Mouse (Mus musculus) lung, postnatal 10 days (tissue): ENCODE results near the gene Lgals4.
A peak's percentile ranks its signal among the peaks of the same experiment; 100 is the strongest.

Experiments used
- DNase-seq: peaks from one replicate; pipeline ENCODE4 v3.0.0; 2021

Gene Lgals4

GRCm38 (mm10) chr7:28808957-28809393, 24.7 kb upstream of the Lgals4 start:
- DNase-seq: peak; percentile 97

DNA sequence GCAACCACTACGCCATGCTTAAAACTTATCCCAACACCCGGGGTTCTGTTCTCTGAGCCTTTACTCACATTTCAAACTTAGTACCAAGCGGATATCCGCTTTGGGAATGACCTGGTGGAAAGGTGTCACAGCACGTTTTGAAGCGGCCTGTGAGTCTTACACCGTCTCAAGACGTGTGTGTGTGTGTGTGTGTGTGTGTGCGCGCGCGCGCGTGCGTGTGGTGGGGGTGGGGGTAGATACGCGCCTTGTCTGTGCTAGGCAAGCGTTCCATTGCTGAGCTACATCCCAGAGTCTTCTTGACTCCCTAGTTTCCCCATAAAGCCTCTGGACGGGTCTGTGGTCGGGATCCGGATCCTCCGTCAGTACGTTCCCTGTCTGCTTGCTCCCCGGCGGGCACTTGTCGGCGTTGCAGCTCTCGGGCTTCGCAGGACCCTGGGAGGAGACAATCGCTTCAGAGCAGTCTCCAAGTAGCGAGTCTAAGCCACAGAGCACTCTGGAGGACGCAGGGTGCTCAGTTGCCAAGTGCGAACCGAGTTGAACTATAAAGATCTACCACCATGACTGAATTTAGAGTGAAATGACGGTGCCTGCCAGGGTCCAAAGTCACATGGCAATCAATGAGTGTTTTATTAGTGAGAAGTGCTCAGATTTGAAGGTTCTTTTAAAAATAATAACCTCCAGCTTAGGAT, 24.1 kb upstream of the Lgals4 start:
- DNase-seq: peak; percentile 78

DNA sequence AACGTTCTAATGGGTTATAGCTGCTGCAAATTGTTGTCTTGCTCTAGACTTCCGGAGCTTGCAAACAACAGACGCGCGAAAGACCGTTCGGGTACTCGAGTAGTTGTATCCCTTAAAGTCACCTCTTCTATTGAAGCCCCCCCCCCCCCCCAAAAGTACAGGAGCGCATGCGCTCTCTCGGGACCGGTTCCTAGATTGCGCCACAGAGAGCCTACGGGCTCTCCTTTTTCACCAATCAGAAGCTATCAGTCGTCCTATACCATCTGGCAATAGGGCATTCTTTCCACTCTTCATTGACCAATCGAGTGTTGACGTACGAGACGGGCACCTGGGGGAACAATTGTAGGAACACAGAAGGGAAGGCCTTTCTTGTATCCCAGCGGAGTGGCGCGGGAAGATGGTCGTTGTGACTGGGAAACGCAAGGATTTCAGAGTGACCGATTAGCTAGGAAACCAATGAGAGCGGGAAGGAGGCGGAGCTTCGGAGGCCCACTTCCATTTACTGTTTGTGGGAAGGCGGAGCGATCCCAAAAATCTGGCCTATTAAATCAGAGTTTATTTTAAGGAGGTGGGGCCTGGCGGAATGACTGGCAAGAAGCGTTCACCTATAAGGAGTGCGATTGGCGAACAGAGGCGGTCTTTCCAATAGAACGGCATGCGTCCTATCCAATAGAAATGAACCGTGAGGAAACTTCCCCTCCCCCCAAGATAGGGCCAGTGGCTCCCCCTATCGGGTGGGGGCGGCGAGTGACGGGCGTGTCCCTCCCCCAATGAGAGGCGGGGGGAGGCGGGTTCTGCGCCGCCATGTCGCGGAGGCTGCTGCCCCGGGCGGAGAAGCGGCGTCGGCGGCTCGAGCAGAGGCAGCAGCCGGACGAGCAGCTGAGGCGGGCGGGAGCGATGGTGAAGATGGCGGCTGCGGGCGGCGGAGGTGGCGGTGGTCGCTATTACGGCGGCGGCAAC, 23.3 kb upstream of the Lgals4 start:
- peak; percentile 99 for DNase-seq

- peak; percentile 96 for DNase-seq
Observed at GRCm38 (mm10) chr7:28811228-28811627, 22.4 kb upstream of the Lgals4 start.

DNA sequence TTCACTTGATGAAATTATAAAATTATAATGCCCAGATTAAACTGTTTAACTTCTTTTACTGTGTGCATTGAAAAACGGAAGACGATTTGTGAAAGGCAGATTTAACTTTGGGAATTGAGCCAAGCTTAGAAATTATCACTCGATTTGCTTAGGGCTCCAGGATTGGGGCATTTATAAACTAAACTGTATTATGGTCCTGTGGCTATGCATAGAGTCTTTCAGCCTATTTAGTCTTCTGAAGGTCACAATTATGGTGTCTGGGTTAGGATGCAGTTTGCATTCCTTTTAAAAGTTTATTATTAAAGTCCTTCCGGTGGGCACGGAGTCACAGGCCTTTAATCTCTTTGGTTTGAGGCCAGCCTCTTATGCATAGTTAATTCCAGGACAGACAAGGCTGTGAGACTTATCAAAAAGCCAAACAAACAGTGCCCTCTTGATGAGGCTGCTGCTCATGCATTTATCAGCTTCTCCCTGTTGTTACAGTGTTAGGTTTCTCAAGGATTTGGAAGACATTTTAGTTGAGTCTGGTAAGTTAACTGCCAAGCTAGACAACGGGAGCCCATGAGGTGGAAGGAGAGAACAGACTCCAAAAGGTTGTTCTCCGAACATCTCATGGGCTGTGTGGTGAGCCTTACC, 21.9 kb upstream of the Lgals4 start:
- no peak for DNase-seq

GRCm38 (mm10) chr7:28812436-28812835, 21.2 kb upstream of the Lgals4 start:
- DNase-seq: no peak

DNA sequence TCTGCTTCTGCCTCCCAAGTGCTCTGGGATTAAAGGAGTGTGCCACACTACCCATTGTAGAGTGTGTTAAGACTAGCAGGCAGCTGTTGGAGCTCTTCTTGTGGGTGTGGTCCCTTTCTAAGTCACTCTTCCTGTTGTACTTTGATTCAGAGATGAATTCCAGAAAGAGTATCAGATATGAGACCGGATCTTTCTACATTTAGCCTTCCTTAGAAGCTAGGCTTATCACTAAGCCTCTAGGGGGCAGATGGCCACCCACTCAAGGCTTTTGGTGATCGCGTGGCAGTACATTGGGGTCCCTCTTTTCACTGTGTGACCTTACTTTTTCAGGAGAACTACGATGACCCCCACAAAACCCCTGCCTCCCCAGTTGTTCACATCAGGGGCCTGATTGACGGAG, 20.7 kb upstream of the Lgals4 start:
- DNase-seq: peak; percentile 40

DNA sequence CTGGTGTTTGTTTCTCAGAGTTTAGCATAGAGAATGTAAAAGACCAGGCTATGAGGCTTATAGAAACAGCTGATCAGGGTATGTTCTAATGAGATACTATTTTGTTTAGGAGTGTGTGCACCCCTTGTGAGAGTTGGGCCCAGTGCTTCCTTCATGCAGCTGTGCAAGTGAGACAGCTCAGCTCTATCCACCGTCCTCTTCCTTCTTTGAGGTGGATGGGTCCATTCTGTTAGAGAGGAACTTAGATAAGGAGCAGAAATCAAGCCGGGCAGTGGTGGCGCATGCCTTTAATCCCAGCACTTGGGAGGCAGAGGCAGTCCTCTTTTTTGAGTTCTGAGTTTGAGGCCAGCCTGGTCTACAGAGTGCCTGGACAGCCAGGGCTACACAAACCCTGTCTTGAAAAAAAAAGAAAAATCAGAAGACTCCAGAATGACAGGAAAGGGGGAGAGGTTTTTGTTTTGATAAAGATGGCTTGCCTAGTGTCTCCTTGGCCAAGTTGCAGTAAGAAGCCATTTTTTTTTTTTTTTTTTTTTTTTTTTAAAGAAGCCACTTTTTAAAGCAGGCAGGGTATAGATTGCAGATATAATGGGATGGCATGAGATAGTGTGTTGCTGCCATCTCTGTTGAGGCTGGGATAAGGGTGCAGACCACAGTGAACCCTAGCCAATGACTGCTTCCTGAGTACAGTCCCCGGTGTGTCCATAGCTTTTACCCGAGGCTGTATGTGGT, 19.2 kb upstream of the Lgals4 start:
- no peak for DNase-seq

DNA sequence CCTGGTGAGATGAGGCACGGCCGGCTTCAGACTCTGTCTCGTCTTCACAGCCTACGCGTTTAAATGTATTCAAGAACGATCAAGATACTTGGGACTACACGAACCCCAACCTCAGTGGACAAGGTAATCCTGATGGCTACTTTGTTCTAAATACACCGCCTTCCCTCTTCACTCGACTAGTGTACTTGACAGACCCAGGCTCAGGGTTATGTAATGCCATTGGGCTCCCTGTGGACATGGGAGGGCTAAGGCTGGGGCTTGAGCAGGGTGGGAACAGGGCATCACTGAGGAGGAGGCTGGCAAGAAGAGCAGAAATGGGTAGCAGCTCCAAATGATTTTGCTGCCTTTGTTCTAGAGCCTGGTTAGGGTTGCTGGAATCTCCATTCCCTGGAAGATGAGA, 18.4 kb upstream of the Lgals4 start:
- no peak for DNase-seq

- peak; percentile 34 for DNase-seq
Observed at GRCm38 (mm10) chr7:28816201-28816600, 17.5 kb upstream of the Lgals4 start.

GRCm38 (mm10) chr7:28816920-28817319, 16.7 kb upstream of the Lgals4 start:
- no peak for DNase-seq

DNA sequence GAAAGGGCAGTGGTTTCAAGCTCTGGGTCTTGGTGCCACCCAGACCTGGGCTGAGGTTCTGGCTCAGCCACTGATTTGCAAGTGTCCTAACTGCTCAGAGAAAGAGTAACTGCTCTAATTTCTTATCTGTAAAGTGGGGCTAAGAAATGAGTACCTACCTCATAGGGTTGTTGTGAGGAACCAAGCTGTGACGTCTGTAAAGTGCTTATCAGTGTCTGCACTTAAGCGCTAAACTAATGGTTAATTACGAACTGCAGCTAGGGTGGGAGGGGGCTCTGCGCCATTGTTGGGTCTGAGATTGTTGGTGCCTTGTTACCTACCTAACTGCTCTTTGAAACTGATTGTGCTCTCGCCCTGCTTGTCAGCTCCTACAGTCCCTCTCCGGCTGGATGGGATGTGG, 16.1 kb upstream of the Lgals4 start:
- no peak for DNase-seq

DNA sequence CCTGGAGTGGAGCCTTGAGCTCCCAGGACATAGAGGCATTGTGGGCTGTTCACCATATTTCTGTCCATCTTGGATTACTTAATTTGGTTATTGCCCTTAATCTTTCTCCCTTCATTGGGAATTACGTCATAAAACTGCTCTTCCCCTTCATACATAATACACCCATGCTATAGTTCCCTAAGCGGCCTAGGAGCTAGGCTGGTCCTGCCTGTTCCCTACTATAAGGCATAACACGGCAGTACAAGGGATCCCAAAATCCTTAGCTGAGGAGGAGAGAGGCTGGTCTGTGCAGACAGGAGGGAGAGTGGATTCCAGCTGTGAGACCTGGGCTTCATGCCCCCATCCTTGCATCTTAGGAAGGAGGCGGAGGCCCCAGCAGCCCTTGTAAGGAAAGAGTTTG, 15.7 kb upstream of the Lgals4 start:
- no peak for DNase-seq

DNA sequence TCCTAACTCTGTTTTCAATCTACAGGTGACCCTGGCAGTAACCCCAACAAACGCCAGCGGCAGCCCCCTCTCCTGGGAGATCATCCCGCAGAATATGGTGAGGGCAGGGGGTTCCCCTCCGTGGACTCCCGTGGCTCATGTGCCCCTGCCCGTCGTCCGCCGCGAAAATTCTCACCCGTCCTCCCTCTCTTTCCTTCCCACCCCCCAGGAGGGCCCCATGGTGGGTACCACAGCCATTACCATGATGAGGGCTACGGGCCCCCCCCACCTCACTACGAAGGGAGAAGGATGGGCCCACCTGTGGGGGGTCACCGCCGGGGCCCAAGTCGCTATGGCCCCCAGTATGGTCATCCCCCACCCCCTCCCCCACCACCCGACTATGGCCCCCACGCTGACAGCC, 15.2 kb upstream of the Lgals4 start:
- no peak for DNase-seq

GRCm38 (mm10) chr7:28818861-28819452, 14.7 kb upstream of the Lgals4 start:
- DNase-seq: no peak

DNA sequence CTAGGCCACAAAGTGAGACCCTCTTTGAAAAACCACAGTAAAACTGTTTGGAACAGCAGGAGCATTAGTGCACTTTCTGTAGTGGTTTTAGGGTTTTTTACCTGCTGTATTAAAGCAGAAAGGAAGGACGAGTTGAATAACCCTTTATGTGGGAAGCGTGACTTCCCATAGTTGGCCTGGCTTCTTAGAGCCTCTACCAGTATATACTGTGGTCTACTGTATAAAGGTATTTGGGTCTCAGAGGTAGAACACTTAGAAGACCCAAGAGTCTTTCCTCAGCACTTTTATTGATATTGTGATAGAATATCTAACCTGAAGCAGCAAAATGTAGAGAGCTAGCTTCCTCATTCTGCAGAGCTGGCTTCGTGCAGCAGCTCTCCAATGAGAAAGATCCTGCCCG, 14.1 kb upstream of the Lgals4 start:
- DNase-seq: no peak

GRCm38 (mm10) chr7:28820358-28821260, 13.0 kb upstream of the Lgals4 start:
- peak; percentile 75 for DNase-seq

GRCm38 (mm10) chr7:28821261-28821831, 12.3 kb upstream of the Lgals4 start:
- peak; percentile 42 for DNase-seq

GRCm38 (mm10) chr7:28822556-28822955, 11.1 kb upstream of the Lgals4 start:
- no peak for DNase-seq

- no peak for DNase-seq
Observed at GRCm38 (mm10) chr7:28822993-28823903, 10.4 kb upstream of the Lgals4 start.
